Mouse (Mus musculus): Measurements from ENCODE around the gene Mvb12a.
"Not testable (repeated sequence)": the region's sequence is repeated elsewhere in the genome, so short reads cannot be mapped to it uniquely, and the experiment has no call there.

Mvb12a gene

DNA sequence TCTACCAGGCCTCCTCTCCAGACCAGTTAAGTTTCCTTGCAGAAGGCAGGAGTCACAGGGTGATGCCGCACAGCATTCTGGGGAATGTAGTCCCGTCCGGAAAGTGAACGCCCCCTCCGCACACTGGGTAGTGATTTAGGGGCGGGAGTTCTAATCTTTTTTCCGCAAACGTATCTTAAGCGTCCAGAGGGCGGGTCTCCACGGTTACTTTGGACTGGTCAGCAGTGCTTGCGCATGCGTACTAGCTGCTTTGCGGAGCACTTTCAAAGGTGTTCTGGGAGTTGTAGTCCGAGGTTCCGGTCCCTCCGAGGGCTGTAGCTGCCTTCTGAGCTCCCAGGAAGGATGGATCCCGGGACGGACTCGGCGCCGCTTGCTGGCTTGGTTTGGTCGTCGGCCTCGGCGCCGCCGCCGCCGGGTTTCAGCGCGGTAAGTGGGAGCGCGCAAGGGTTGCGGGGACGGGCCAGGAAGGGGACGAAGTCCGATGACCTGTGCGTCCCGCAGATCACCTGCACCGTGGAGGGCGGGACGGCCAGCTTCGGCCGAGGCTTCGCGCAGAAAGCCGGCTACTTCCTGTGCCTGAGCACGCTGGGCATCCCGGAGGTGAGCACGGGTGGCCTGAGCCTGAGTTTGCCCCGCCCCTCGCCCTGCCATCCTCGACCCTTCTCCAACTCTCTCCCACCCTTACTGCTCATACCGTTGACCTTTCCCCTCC is at the start of gene Mvb12a:
Gene Mvb12a (plus strand): TSS at position 291 of the 712 bp plus-strand sequence.
- DNase-seq (ENCODE audit: low spot score in 2 of 2): peak; percentile 84 to 94

DNA sequence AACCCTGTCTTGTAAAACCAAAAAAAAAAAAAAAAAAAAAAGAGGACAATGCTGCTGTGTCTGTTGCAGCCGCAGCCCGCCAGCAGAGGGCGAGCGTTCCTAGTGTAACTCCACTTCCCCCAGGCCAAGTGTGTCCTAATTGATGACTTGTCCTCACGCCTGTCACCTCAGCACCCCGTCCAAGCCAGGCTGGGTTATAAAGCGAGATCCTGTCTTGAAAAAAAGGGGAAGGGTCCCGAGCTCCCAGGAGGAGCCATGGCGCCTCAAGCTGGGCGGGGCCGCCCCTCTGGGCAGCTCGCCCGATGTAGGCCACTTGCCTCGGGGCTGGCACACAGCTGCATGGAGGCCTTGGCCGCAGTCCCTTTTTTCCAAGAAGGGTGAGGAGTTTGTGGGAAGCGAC is 47.7 kb upstream of the Mvb12a start:
- DNase-seq (ENCODE audit: low spot score in 2 of 2): peak; percentile 63 to 68

DNA sequence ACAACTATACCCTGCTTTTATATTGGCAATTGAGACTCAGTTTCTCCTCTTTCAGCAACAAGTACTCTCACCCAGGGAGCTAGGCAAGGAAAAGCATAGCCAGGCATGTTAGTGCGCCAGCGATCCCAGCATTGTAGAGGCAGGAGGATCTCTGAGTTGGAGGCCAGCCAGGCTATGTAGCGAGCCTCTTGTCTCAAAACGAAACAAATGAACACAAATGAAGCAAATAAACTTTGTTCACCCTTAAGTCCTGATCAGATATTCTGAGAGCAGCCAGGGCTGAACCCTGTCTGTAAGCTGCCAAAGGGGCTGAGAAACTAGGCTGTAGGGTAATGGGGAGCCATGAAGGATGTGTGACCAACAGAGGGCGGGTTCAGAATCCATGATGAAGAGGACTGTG is 46.9 kb upstream of the Mvb12a start:
- no peak for DNase-seq (ENCODE audit: low spot score in 2 of 2)

DNA sequence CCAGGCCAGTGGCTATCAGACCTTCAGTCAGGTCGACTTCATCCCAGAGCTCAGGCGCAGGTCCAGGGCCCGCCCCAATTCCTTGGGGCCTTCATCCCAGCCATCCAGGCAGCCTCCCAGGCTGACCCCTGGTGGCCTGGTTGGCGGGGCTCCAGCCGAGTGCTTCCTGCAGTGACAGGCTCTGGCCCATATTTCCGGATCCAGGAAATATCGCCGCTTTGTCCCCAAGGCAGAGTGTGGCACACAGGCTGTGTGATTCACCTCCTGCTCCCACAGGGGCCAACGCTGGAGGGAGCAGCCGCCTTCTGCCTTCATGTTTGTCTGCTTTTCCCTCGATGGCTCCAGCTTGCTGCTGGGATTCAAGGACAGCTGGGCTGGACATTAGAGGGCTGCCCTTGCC is 46.2 kb upstream of the Mvb12a start:
- no peak for DNase-seq (ENCODE audit: low spot score in 2 of 2)

DNA sequence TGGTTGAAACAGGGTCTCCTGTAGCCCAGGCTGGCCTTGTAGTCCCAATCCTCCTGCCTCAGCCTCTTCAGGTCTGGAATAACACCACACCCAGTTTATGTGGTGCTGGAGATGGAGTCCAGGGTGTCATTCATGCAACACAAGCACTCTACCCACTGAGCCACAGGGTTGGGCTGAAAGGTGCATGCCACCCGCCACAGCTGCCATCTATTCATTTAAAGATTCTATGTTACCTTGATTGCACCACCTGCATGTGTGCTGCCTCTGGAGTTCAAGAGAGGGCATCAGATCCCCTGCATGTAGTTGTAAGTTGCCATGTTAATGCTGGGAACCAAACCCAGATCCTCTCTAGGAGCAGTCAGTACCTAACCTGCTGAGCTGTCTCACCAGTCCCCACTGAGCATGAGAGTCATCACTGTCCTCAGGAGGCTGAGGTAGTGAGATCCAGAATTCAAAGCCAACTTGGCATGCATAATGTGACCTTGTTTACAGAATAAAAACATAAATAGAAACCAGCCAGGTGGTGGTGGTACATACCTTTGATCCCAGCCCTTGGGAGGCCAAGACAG is 45.6 kb upstream of the Mvb12a start:
- no peak for DNase-seq (ENCODE audit: low spot score in 2 of 2)

DNA sequence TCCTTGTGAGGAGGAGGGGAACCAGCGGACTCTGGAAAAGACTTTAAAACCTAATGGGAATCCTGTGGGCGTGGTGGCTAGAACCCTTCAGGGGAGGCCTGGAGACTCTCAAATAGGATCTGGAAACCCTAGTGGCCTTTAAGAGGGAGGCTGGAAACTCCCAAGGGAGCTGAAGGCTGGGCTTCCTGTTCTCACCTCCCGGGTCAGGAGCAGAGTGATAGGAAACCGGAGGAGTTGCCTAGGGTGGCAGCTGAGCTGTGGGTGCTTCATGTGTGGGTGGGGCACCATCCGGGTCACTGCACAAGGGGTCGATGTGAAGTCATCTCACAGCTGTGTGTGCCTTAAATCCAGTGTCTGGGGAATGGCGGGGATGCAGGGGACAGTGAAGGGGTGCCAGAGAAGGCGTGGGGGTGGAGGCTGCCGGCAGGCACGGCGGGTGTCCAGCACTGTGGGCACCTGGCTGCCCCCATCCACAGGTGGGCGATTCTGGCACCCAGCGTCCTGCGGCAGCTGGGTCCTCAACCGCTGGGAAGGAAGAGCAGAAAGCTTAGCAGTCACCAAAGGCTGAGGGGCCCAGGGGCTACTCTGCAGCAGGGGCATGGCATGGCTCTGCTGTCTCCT is 44.7 kb upstream of the Mvb12a start:
- DNase-seq (ENCODE audit: low spot score in 2 of 2): no peak

DNA sequence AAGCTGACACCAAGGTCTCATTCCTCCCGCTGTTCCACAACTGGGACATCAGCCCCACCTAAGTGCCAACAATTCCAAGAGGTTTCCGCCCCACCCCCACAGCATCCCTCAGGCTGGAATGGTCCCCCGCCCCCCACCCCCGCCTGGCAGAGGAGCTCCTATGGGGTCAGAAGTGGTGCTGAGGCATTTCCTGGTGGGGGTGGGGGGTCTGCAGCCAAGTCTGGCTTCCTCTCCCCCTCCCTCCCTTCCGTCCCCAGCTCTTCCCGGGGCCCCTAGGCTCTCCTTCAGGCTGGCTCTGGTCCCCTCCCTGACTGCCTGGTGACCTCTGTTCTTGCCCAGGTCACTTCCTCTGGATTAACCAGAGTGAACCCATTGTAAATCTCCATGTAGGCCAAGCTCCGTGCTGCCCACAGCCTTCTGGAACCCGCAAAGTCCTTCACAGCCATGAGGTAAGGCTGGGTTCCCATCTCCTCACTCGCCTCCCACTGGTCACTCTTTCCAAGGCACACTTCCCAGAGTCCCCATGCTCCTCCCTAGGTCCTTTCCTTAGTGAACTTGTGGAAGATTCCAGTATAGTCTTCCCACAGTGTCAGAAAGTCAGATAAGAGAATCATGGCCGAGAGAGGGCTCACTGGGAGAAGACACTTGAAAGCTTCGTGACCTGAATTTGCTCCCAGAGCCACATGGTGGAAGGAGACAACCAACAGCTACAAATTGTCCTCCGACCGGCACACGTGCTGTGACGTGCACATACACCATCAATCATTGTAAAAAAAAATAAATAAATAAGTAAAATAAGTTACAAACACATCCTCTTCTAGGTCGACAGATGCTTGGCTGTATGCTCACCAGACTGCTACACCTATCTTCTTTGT is 43.7 kb upstream of the Mvb12a start:
- DNase-seq (ENCODE audit: low spot score in 2 of 2): no peak

DNA sequence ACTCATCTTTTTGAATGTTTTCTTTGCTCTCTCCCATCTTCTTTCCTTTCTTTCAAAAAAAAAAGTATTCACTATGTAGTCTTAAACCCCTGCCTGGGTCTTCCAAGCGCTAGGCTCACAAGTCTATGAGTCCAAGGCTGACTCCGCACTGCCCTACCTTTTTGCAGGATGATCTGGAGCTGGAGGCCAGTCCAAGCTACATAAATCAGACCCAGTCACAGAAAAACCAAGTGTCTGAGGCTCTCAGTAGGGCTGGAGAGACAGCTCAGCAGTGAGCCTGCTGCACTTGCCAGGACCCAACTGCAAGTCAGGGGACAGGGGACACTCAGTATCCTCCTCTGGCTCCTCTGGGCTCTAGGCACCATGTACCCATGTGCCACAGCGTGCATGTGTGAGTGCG is 38.4 kb upstream of the Mvb12a start:
- DNase-seq (ENCODE audit: low spot score in 2 of 2): no peak

DNA sequence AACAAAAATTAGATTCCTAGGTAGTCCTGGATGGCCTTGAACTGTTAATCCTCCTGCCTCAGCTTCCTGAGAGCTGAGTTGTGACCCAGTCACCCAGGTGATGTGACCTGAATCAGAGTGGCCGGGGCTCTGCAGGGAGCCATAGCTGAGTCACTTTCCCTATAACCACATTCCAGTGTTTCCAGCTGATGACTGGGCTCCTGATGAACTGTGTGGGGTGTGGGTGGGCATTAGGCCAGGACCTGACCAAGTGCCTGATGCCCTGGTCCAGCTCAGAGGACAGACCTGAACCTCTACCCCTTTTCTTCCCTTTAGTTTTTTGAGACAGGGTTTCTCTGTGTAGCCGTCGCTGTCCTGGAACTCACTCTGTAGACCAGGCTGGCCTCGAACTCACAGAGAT is 37.4 kb upstream of the Mvb12a start:
- no peak for DNase-seq (ENCODE audit: low spot score in 2 of 2)

DNA sequence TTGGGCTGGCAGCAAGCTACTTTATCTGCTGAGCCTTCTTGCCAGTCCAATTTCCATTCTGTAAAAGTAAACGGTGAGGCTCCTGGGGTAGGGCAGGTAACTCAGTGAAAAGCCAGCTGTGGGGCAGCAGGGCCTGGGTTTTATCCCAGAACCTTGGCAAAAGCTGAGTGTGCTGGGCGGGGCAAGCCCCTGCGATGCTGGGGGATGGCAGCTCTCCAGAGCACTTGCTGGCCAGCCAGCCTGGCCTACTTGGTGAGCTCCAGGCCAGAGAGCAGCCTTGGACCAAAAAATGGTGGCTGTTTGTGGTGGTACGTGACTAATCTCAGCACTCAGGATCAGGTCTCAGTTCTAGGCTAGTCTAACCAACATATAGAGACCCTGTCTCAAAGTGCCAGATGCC is 36.7 kb upstream of the Mvb12a start:
- DNase-seq (ENCODE audit: low spot score in 2 of 2): no peak

DNA sequence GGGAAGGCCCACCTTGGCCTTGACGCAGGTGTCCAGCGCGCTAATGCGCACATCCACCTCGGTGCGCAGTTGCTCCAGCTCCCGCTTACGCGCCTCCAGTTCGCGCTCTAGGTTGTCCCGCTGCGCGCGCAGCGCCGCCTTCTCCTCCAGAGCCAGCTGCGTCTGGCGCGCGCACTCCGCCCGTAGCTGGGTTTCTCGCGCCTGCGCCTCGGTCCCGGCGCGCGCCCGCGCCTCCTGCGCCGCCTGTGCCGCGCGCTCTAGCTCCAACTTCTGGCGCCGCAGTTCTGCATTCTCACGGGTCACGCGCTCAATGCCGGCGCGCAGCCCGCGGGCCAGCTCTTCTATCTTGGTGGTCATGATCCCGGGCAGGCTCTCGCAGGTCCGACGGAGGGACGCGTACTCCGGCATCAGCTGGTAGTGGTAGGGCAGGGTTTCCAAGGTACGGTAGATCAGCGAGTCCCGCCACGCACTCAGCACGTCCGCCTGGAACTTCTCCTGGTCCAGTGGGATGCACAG is 35.1 kb upstream of the Mvb12a start:
- DNase-seq (ENCODE audit: low spot score in 2 of 2): peak; percentile 61 to 68

DNA sequence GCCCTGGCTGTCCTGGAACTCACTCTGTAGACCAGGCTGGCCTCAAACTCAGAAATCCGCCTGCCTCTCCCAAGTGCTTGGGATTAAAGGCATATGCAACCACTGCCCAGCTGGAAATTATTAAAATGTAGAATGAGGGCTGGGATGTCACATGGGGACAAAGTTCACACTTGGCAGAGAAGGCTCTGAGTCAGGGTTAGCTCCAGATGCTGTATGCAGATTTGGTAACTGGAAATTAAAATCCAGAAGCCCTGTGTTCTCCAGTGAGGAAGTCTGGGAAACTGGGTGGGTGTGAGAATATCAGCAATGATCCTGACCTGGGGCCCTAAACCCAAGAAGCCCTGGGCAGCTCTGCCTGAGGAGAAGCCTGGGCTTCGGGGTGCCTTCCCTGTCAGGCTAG is 33.4 kb upstream of the Mvb12a start:
- DNase-seq (ENCODE audit: low spot score in 2 of 2): no peak

DNA sequence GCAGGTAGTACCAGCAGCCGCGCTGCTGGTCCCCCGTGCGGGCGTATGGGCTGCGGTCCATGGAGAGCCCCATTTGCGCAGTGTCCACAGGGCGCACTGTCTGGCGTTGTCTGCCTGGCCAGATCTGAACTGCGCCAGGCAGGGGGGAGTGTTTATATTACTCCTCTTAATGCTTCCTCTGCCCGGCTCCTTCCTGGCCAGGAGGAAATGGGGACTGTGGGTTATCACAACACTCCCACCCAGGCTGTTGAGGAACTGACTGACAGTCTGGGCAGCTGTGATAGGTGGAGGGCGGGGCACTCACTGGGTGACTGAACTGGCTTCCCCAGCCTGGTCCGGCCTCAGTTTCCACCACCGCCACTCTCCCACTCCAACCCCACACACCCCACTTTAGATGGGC is 31.1 kb upstream of the Mvb12a start, which contains the start of gene Plvap:
Gene Plvap (minus strand): TSS at position 109 of the 400 bp plus-strand sequence.
- no peak for DNase-seq (ENCODE audit: low spot score in 2 of 2)

DNA sequence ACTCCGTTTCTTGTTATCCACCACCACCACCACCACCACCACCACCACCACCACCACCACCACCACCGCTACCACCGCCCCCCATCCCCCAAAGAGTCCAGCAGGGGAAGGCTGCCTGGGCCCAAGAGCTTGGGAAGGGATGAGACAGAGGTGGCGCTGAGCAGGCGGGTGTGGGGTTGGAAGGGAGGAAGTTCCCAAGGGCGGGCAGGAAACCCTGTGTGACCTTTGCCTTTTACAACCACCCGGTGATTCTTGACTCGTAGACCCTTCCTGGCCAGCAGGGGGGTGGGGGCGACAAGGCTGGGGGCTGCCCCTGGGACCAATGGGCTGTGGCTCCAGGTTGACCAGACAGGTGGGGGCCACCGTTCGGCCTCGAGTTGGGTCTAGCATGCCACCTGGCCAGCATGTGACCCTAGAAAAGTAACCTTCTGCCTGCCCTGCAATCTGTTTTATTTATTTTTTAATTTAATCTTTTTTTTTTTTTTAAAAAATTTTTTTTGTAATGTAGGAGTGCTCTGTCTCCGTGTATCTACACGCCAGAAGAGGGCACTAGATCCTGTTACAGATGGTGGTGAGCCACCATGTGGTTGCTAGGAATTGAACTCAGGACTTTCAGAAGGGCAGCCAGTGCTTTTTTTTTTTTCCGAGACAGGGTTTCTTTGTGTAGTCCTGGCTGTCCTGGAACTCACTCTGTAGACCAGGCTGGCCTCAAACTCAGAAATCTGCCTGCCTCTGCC is 29.5 kb upstream of the Mvb12a start:
- no peak for DNase-seq (ENCODE audit: low spot score in 2 of 2)

DNA sequence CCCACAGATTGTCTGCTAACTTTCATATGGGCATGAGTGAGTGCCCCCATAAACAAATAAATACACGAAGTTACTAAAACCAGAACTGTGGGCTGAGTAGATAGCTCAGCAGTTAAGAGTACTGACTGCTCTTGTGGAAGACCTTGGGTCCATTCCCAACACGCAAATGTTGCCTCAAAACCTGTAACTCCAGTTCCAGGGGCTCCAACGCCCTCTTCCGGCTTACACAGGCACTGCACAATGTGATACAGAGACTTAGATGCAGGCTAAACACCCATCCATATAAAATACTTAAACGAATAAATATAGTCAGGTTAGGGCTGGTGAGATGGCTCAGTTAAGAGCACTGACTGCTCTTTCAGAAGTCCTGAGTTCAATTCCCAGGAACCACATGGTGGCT is 27.7 kb upstream of the Mvb12a start:
- DNase-seq (ENCODE audit: low spot score in 2 of 2): no peak

DNA sequence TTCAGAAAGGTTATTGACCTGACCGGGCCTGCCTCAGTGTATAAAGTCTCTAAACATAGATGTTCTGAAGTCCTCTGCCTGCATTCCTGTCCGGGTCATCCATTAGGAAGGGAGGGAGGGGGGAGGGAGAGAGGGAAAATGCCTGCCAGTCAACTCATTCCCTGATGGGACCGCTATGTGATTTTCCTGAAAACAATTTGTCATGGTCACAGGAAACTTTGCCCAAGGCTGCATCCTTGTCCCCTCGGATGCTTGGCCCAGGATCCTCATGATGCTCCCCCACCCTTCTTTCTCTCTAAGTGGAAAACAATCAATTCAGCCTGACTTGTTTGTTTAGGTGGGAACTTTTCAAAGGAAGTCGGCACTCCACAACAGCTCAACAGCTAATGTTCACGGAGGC is 25.9 kb upstream of the Mvb12a start:
- DNase-seq (ENCODE audit: low spot score in 2 of 2): no peak

DNA sequence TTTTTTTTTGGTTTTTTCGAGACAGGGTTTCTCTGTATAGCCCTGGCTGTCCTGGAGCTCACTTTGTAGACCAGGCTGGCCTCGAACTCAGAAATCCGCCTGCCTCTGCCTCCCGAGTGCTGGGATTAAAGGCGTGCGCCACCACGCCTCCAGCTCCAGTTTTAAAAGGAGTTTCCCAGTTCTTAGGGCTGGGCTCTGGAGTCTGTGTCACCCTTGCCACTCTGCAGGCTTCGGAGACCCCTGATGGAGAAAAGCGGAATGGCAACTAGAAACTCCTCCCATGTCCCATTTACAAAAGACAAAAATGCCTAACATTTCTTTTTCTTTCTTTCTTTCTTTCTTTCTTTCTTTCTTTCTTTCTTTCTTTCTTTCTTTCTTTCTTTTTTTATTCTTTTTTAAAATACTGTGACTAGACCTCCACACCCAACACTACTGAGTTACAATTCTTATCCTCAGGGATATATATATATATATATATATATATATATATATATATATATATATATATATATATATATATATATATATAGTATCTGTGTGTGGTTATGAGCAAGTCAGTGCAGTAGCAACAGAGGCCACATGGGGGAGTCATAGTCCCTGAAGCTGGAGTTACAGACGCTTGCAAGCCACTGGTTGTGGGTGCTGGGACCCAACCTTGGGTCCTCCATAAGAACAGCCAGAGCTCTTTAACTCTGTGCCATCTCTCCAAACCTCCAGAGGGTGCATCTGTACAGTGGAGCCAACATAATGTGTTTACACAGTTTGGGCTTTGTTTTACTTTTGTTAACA is 23.5 kb upstream of the Mvb12a start:
- DNase-seq (ENCODE audit: low spot score in 2 of 2): not testable (repeated sequence)

DNA sequence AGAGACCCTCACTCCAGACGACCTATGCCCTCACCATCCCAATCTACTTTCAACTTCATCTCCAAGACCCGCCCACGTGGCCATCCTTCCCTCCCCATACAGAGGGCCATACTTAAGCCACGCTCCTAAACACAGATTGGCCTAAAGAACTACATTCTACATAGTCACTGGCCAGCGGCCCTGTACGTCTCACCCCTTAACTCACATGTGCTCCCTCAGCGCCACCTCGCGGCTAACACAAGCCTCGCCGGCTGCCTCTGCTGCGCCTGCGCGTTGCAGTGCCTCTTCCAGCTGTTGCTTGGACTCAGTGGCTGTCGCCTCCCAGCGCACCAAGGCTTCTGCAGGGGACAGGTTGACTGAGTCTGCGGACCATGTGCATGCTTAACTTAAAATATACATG is 21.1 kb upstream of the Mvb12a start:
- peak; percentile 85 to 86 for DNase-seq (ENCODE audit: low spot score in 2 of 2)

DNA sequence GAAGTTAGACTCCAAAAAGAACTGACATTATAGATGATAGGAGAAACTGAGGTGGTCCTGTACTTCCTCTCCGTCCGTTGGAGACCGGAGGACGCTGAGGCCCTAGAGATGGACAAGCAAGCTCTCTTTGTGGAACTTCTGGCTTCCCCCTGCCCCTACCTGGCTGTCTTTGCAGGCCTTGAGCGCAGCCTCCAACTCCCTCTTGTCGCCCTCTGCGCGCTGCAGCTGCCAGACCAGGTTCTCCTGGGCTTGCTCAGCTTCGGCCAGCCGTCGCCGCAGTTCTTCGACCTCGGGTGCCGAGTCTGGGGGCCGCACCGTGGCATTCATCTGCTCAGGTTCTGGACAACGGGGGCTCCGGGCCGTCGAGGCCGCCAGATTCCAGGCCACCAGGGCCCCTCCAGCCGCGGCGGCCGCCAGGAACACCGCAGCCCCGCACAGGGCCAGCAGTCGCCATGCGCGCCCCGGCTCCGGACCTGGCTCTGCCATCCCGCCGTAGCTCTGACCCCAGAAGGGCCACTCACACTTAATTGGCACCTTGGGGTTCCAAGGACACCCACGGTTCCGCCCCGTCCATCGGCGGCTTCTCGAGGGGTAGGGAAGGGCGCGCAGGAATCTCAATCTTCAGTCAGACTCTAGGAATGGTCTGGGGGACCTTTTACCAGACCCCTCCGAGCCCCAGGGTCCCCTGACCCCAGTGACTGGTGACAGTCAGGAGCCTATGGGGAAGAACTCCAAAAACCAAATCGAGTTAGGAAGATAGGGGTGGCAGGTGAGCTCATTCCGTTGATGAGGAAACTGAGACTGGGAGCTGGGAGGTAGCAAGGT is 17.3 kb upstream of the Mvb12a start, which contains the start of gene Ccdc194:
Gene Ccdc194 (minus strand): TSS at position 486 of the 825 bp plus-strand sequence.
- DNase-seq (ENCODE audit: low spot score in 2 of 2): no peak

DNA sequence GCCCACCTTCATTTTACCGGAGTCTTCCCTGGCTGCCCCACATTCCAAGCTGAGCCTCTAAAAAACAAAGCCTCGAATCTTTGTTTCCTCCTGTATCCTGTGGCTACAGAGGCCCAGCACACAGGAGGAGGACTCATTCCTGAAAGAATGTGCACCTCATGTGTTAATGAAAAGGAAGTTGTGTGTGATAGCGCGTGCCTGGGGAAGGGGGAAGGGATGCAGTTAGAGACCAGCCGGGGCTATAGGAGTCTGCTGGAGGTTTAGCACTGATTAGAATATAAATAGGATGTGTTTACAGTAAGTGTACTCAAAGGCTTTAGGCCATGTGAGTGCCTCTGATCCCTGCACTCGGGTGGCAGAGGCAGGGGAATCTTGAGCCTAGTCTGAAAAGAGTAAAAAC is 16.4 kb upstream of the Mvb12a start:
- DNase-seq (ENCODE audit: low spot score in 2 of 2): no peak

Measured in frontal cortex, postnatal 25 days (tissue).